Mouse (Mus musculus) CD8-positive naive resting alpha-beta T cell, adult 2 months (primary cell): ENCODE data around the gene Cfap73.

ENCODE experiments used
- DNase-seq, 2 experiments: peaks; one replicate each; pipeline ENCODE4 v3.0.0; 2022; ENCODE audit warnings: low read depth in 2 of 2, low spot score in 2 of 2

Gene Cfap73

DNA sequence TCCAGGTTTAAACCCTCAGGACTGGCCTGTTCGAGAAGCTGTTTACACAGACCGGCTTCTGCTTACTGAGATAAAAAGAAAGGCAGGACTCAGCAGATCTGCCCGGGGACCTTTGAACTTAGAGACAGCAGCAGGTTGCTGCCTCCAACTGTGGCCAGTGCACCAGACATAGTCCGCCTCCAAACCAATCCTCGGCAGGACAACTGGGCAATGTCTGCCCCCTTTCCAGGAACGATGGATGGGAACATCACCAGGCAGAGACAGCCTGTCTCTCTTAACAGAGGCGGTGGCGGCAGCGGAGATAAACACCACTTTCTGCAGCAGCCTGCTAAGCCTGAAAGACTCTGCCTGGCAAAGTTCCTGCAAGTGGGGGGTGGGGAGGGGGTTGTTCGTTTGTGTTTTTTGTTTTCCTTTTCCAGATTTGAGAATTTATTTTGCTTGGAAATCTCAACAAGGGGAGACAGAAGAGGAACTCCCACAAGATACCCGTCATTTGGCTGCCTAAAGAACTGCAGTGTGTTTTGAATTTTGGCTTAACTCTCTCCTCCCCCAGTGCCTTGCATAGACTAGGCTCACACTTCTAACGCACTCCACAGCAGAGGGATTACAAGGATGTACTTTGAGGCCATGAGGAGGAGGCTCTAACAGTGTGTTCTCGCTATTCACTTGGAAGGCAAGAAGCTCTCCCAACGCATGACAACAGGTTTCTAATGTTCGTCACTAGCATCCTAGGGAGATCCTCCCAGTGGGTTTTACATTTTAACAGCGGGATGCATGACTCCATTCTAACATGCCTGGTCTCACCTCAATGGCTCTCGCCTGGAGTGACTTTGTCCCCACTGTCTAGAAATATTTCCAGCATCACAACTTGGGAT, 47.1 kb downstream of the Cfap73 start:
- no peak for DNase-seq

GRCm38 (mm10) chr5:120584968-120585367, 49.1 kb downstream of the Cfap73 start:
- no peak for DNase-seq

DNA sequence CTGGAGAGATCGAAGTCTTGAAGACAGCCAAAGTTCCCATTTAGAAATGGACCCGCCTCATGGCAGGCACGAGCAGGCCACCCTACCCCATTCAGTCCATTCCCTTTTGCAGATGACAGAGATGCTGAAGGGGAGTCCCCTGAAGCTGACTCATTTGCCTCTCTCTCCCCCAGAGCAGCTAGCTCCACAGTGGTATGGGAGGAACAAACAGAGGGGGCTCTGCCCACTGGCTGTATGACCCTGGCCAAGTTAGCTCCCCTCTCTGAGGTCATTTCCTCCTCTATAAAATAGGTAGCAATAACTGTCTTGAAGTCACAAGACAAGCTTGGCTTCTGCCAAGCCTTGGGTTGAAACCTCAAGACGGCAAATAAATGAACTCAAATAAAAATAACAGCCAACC, 50.5 kb downstream of the Cfap73 start:
- DNase-seq, result no peak

GRCm38 (mm10) chr5:120582002-120582401, 52.0 kb downstream of the Cfap73 start:
- no peak for DNase-seq

GRCm38 (mm10) chr5:120579898-120580626, 54.0 kb downstream of the Cfap73 start:
- DNase-seq, result no peak

DNA sequence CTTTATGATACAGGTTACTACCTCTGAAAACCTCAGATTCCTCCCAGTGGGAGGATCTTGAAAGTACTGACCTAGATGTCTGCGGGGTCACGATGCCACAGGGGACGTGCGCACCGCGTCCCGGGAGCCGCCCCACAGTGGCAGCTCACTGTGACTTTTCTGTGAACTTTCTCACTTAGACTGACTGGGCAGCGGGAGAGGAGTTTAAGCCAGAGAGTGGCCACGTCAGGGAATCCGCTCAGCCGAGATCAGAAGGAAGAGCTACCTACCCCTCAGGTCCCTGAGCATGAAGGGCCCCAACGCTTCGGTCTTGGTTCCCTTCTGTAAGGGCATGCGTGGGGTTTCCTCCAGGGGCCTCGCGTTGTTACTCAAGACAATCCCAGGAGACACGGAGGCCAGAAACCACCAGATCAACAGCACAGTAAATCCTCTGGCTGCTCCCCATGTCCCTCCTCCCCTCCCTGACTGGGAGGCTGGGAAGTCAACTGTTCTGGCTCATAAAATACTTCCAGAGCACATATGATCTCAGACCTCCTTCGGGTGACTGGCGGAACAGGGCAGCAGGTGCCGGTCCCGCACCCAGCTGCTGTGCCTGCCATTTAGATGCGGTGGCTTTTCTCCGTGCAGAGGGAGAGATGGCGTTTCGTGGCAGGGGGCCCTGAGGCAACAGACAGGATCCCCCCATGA, 54.7 kb downstream of the Cfap73 start:
- DNase-seq, result peak; percentile 22 to 27

- DNase-seq, result peak; percentile 73 to 79
Measured at GRCm38 (mm10) chr5:120578504-120579081, 55.4 kb downstream of the Cfap73 start.
